Mouse (Mus musculus) kidney, postnatal 10 days (tissue): ENCODE data around the gene Kcnk12.

ENCODE experiments used
- DNase-seq: peaks from one replicate; pipeline ENCODE4 v3.0.0; 2021; ENCODE audit warnings: mixed read lengths

The Kcnk12 gene

GRCm38 (mm10) chr17:87797688-87798291 lies at the start of gene Kcnk12:
Gene Kcnk12, minus strand, starts transcription at chr17:87797994.
- DNase-seq, result peak; percentile 53

- no peak for DNase-seq
Measured at GRCm38 (mm10) chr17:87842156-87842555, 44.4 kb upstream of the Kcnk12 start.

GRCm38 (mm10) chr17:87840079-87840478 lies 42.3 kb upstream of the Kcnk12 start:
- DNase-seq, result no peak

DNA sequence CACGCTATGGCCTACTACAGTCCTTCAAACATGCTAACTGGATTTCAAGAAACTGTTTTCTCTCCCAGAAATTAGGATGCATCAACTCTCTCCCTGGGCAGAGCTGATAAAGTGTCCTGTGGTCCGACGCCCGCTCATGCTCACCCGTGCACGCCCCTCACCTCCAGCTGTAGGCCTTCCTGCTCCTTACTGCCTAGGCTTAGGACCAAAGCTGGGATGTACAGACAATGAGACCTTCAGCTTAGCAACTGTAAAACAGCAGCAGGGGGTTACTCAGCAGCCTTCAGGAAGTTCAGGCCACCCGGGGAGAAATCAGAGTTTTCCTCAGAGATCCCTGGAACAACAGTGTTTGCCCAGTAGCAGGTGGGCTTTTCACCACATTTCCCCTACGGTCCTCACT lies 37.1 kb upstream of the Kcnk12 start:
- no peak for DNase-seq

GRCm38 (mm10) chr17:87826909-87827308 lies 29.1 kb upstream of the Kcnk12 start:
- no peak for DNase-seq

DNA sequence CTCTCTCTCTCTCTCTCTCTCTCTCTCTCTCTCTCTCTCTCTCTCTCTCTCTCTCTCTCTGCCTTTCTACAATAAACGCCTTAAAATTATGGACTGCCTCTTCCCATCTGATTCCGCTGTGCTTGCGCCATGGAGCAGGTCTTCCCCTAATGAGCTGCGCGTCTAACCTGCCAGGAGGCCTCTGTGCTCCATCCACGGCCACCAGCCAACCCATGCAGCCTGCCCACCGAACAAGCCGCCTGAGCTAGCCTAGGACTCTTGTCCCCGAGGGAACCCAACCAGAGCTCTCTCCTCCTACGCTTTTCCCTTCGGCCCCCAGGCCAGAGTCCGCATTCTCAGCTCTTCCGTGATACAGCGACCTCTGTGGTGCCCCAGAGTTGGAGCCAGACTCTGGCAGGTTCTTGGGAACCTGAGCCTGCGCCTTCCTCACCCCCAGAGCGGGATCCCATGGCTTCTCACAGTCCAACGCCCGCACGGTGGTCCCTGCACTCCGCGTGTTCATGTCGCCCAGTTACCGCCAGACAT lies 28.3 kb upstream of the Kcnk12 start:
- no peak for DNase-seq

DNA sequence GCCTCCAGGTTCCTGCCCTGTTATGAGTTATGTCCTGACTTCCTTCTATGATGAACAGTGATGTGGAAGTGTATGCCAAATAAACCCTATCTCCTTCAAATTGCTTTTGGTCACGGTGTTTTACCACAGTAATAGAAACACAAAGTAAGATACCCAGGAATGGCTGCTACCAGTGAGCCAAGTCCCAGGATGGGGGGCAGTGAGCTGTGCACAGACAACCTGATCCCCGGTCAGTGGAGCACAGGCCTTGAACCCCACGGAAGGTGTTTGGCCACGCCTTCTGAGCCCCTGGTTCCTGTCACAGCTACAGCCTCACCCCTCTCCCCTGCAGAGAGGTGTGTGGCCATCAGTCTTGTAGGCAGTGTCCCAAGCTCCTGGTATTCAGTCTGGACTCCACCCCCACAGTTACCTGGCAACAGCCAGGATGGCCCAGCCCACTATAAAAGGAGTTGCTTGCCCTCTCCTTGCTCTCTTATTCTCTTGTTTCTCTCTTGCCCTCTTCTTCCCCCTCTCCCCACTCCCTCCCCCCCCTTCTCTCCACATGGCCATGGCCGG lies 27.7 kb upstream of the Kcnk12 start:
- no peak for DNase-seq

DNA sequence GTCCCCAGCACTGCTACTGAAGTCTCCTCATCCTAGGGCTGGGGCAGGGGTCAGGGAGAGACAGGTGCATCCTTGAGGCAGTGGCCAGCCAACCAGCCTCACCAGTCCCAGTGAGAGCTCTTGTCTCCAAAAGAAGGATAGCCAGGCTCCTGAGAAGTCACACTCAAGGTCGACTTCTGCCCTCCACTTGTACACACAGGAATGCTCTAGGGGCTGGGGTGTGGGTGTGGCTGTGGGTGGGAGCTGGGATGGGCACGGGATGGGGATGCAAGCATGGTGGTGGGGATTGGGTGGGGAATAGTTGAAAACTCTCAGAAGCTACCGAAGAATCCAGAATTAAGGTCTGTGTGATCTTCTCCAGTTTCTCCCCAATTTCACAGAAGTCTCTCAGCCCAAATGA lies 25.2 kb upstream of the Kcnk12 start:
- no peak for DNase-seq

GRCm38 (mm10) chr17:87809556-87809955 lies 11.8 kb upstream of the Kcnk12 start:
- no peak for DNase-seq

DNA sequence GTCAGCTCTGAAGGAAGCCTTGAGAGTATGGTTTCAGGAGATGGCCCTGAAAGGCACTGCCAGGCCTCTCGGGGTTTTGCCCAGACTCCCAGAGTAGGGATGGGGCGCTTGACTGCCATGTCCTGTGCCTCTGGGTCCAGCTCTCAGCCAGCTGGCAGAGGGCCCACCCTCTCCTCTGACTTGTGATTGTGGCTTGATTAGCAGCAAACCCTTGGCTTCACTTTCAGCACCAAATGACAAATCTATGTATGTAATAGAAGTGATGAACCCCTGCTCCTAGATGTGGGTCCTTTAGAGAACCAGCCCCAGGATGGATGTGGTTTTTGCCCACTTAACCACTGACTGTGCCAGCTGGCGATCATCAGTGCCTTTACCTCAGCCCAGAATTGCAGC lies 2.1 kb upstream of the Kcnk12 start:
- DNase-seq, result no peak

- no peak for DNase-seq
Measured at GRCm38 (mm10) chr17:87799212-87799947, 1.6 kb upstream of the Kcnk12 start.

- DNase-seq, result peak; percentile 88
Measured at GRCm38 (mm10) chr17:87798423-87798941, 688 bp upstream of the Kcnk12 start.

DNA sequence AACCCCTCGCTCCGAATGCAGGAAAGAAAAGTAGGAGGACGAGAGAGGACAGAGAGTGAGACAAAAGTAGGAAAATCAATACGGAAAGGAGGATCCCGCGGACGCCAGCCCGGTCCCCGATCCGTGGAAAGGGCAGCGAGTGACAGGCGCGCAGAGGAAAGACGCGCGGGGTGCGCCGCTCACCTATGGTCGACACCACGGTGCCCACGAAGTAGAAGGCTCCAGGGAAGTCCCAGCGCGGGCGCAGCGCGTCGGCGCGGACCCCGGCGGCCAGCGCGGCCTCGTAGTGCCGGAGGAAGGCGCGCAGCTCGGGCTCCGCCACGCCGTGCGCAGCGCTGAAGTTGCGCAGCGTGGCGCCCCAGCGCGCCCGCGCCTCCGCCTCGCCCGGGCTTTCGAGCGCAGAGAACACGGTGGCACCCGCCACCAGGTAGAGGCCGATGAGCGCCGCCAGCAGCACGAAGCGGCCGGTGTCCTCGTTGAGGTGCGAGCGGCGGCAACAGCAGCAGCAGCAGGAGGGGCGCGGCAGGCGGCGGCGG lies 845 bp downstream of the Kcnk12 start:
- DNase-seq, result peak; percentile 9

- DNase-seq, result no peak
Measured at GRCm38 (mm10) chr17:87795927-87796714, 1.7 kb downstream of the Kcnk12 start.

DNA sequence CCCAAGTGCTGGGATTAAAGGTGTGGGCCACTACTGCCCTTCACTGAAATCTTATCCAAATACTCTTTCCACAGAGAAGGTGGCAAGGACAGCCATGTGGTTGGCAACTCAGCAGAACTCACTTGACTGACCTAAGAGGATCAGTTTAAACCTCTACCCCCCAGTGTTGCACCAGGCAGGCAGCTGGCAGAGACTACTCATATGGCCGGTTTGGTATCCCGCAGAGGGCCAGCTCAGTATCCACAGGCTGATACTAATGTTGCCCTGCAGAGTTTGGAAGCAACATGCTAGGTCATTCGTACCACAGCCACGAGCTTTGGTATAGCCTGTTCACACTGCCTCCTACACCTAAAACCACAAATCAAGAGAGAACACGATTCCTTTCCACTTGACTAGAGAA lies 3.0 kb downstream of the Kcnk12 start:
- DNase-seq, result no peak

DNA sequence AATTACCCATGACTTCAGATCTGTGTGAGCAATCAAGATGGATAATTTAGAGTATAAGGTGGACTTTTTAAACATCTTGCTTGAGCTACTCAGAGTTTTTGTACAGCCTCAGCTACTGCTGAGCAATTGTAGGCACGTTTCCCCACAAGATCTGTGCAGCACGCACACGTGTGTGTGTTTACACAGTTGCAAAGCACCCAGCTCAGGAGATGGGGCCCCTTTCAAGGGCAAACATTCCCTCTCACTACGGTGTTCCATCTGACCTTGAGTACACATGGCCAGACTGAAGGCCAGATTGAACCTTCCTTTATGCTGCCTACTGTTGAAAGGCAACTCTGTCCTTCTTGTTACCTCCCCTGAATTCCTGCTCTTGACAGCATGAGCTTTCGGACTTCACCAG lies 4.5 kb downstream of the Kcnk12 start:
- no peak for DNase-seq

- DNase-seq, result peak; percentile 4
Measured at GRCm38 (mm10) chr17:87792623-87793315, 5.0 kb downstream of the Kcnk12 start.

- peak; percentile 51 for DNase-seq
Measured at GRCm38 (mm10) chr17:87791517-87792098, 6.2 kb downstream of the Kcnk12 start.

DNA sequence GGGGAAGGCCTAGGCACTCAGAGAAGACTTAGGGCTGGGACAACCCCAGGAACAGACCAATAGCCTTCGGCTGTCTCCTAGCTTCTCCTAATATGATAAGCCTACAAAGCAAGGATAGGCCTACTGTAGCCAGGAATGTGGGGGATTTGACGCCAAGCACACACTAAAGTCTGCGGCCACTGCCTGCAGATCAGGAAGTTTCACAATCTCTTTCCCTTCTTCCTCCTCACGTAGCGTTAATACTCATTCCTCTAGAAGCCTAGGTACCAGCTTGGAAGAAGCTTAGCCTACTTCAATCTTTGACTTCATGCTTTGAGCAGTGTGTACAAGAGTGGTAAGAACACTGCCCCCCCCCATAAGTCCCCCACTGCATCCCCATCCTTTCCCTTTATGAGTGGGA lies 7.1 kb downstream of the Kcnk12 start:
- peak; percentile 1 for DNase-seq

DNA sequence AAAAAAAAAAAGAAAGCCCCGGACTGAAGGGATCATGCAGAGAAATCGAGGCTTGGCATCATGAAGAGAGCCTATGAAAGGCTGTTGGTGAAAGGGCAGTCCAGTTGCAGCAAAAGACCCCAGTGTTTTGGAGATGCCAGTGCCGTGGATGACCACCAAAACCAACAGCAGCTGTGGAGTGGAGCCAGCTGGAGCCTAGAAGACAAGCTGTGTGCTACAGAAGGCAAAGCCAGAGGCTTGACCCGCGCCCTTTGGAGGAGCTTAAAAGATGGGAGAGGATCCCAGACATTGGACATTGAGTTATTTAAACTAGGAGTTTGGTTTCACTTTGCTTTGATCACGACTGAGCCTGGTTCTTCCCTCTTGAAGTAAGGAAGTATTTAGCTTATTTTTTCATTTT lies 9.6 kb downstream of the Kcnk12 start:
- DNase-seq, result no peak

- DNase-seq, result no peak
Measured at GRCm38 (mm10) chr17:87787711-87788110, 10.1 kb downstream of the Kcnk12 start.

- no peak for DNase-seq
Measured at GRCm38 (mm10) chr17:87785721-87786120, 12.1 kb downstream of the Kcnk12 start.
